Mouse (Mus musculus): ENCODE measurements around the gene Polr3e. TPM values are rescaled to one million over a fixed set of nuclear protein-coding genes. Genes with fewer than 3 reads are reported as not detected.
A peak's percentile ranks its signal among the peaks of the same experiment; 100 is the strongest.

The Polr3e gene
- total and polyA plus RNA-seq, 3 experiments: 39.1 to 50.1 TPM; not detected in 1

DNA sequence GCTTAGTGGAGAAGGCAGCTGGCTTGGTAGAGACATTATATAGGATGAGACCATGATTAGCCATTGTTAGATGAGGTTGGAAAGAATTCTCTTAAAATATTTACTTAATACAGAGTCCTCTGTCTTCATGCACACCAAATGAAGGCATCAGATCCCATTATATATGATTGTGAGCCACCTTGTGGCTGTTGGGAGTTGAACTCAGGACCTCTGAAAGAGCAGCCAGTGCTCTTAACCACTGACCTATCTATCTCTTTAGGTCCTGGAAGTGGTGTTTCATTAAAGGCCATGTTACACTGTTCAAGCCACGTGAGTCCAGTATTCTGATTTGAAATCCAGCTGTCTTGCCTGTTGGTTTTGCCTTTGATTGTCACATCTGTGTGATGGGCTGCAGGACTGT is 4.2 kb upstream of the Polr3e start (continued):
- TF ChIP-seq MXI1 (IDR thresholded peaks at IDR 0.05; ENCODE audit: low read depth, low read length) (peak; percentile 37), MAZ (IDR thresholded peaks at IDR 0.05; ENCODE audit: low read depth, low read length) (no peak), USF2 (IDR thresholded peaks at IDR 0.05; ENCODE audit: borderline replicate concordance in 1 of 2, insufficient read depth in 1 of 2, low read depth in 1 of 2, low read length in 2 of 2) (no peak), RAD21 (IDR thresholded peaks at IDR 0.05; ENCODE audit: low read depth, low read length) (peak; percentile 89), TBP (IDR thresholded peaks at IDR 0.05; ENCODE audit: low read depth, low read length) (peak; percentile 93), SMC3 (IDR thresholded peaks at IDR 0.05; ENCODE audit: low read depth, low read length) (peak; percentile 97)

GRCm38 (mm10) chr7:120916262-120916875 is 1.2 kb upstream of the Polr3e start:
- Histone ChIP-seq H3K79me2 (ENCODE audit: control insufficient read depth, insufficient read depth, low read length, poor library complexity) (peaks cover 28% of the 10 kb centered on the region), H3K9me3 (replicated peaks; ENCODE audit: insufficient read depth, low read length) (no peaks in the 10 kb centered on the region), H3K27me3 (ENCODE audit: control insufficient read depth in 1 of 2, insufficient read depth in 2 of 2, low read length in 2 of 2) (no peaks in the 10 kb centered on the region), H3K9ac (ENCODE audit: control insufficient read depth, low read depth, low read length, poor library complexity, severe bottlenecking) (peak overlapping the region; percentile 74), H3K4me1 (ENCODE audit: control insufficient read depth in 1 of 2, insufficient read depth in 2 of 2, low read length in 2 of 2) (peaks cover 0 to 8% of the 10 kb centered on the region in 2 experiments; a peak in 2 of 4 replicates), H3K4me3 (ENCODE audit: control insufficient read depth in 1 of 2, insufficient read depth in 1 of 2, low read depth in 2 of 2, low read length in 2 of 2) (peak overlapping the region; percentile 32 to 63), H3K36me3 (ENCODE audit: control insufficient read depth in 1 of 2, insufficient read depth in 2 of 2, low read length in 2 of 2) (peaks cover 0 to 8% of the 10 kb centered on the region in 2 experiments; a peak in 2 of 4 replicates), H3K27ac (ENCODE audit: control insufficient read depth, low read depth, low read length) (no peak overlapping the region)
- TF ChIP-seq BHLHE40 (IDR thresholded peaks at IDR 0.05; ENCODE audit: borderline replicate concordance, low read depth, low read length): no peak
- TF ChIP-seq HCFC1 (IDR thresholded peaks at IDR 0.05; ENCODE audit: low read depth, low read length): no peak
- TF ChIP-seq ZNF384 (IDR thresholded peaks at IDR 0.05; ENCODE audit: low read depth, low read length): no peak
- no peak for TF ChIP-seq KAT2A (conservative IDR thresholded peaks at IDR 0.05; ENCODE audit: low read depth, low read length)
- peak in 1 of 3 experiments; percentile 35; a peak in 2 of 6 replicates for TF ChIP-seq CTCF (IDR thresholded peaks at IDR 0.05 in 2 of 3, conservative IDR thresholded peaks at IDR 0.05 in 1 of 3; ENCODE audit: control insufficient read depth in 1 of 3, insufficient read depth in 1 of 3, low read depth in 2 of 3, low read length in 3 of 3, poor library complexity in 1 of 3, severe bottlenecking in 1 of 3)
- peak; percentile 62; the same call in 1 of the 2 replicates for TF ChIP-seq TBP (IDR thresholded peaks at IDR 0.05; ENCODE audit: low read depth, low read length)
- peak; percentile 81 for DNase-seq (ENCODE audit: low read depth, low spot score)

- no peaks in the 10 kb centered on the region for H3K9me3 ChIP-seq (replicated peaks; ENCODE audit: insufficient read depth, low read length)
- peak overlapping the region; percentile 74 for H3K9ac ChIP-seq (ENCODE audit: control insufficient read depth, low read depth, low read length, poor library complexity, severe bottlenecking)
- DNase-seq (ENCODE audit: low read depth, low spot score): no peak
- peak overlapping the region; percentile 63 to 79 for H3K4me3 ChIP-seq (ENCODE audit: control insufficient read depth in 1 of 2, insufficient read depth in 1 of 2, low read depth in 2 of 2, low read length in 2 of 2)
- no peaks in the 10 kb centered on the region for H3K27me3 ChIP-seq (ENCODE audit: control insufficient read depth in 1 of 2, insufficient read depth in 2 of 2, low read length in 2 of 2)
- H3K36me3 ChIP-seq (ENCODE audit: control insufficient read depth in 1 of 2, insufficient read depth in 2 of 2, low read length in 2 of 2): peaks cover 0 to 8% of the 10 kb centered on the region in 2 experiments; a peak in 2 of 4 replicates
- H3K79me2 ChIP-seq (ENCODE audit: control insufficient read depth, insufficient read depth, low read length, poor library complexity): peaks cover 28% of the 10 kb centered on the region
- TF ChIP-seq MAZ (IDR thresholded peaks at IDR 0.05; ENCODE audit: low read depth, low read length) (no peak), TCF12 (IDR thresholded peaks at IDR 0.05; ENCODE audit: low read depth, low read length) (no peak), ETS1 (IDR thresholded peaks at IDR 0.05; ENCODE audit: low read depth, low read length) (no peak), TBP (IDR thresholded peaks at IDR 0.05; ENCODE audit: low read depth, low read length) (peak; percentile 100), KAT2A (conservative IDR thresholded peaks at IDR 0.05; ENCODE audit: low read depth, low read length) (no peak; the same call in 1 of the 2 replicates), NRF1 (IDR thresholded peaks at IDR 0.05; ENCODE audit: insufficient read depth, low read depth, low read length, poor library complexity, severe bottlenecking) (no peak), MAFK (IDR thresholded peaks at IDR 0.05; ENCODE audit: borderline replicate concordance, low read depth, low read length) (peak; percentile 98), ZKSCAN1 (IDR thresholded peaks at IDR 0.05; ENCODE audit: low read depth, low read length) (no peak), JUND (IDR thresholded peaks at IDR 0.05; ENCODE audit: low read depth, low read length) (no peak)
- peaks cover 0 to 8% of the 10 kb centered on the region in 2 experiments; a peak in 2 of 4 replicates for H3K4me1 ChIP-seq (ENCODE audit: control insufficient read depth in 1 of 2, insufficient read depth in 2 of 2, low read length in 2 of 2)
- H3K27ac ChIP-seq (ENCODE audit: control insufficient read depth, low read depth, low read length): no peak overlapping the region
Measured at GRCm38 (mm10) chr7:120917279-120917591, 309 bp upstream of the Polr3e start.

Data from MEL (cell line).